Mouse (Mus musculus) ES-E14 (cell line): ENCODE results near the gene Ppm1l. TPM values are rescaled to one million over a fixed set of nuclear protein-coding genes. Genes with fewer than 3 reads are reported as not detected.

Experiments
- DNase-seq: peaks from one replicate; pipeline ENCODE4 v3.0.0-alpha.2; 2013; ENCODE audit warnings: low read depth, low spot score
- H3K27ac ChIP-seq: 2 replicates; pipeline ENCODE4 v1.5.1; 2012; ENCODE audit warnings: low read depth, mild to moderate bottlenecking, low read length, moderate library complexity, mixed read lengths; ENCODE audit not compliant: poor library complexity, insufficient read depth, severe bottlenecking
- H3K36me3 ChIP-seq: 2 replicates; pipeline ENCODE4 v1.6.1; 2012; ENCODE audit warnings: mild to moderate bottlenecking, low read length, moderate library complexity, mixed read lengths; ENCODE audit not compliant: control insufficient read depth, poor library complexity, insufficient read depth, severe bottlenecking
- H3K4me1 ChIP-seq, 2 experiments: fragments of 150-350 bp in 1 of 2; sonication (generic) in 1 of 2; 2 replicates each; pipeline ENCODE4 v1.6.1; 2012; ENCODE audit warnings: low read length in 2 of 2, mild to moderate bottlenecking in 1 of 2, mixed read lengths in 1 of 2; ENCODE audit not compliant: control insufficient read depth in 2 of 2, insufficient read depth in 2 of 2, poor library complexity in 1 of 2
- H3K4me3 ChIP-seq, 2 experiments: fragments of 150-350 bp in 1 of 2; sonication (generic) in 1 of 2; 2 replicates each; pipeline ENCODE4 v1.5.1; 2012; ENCODE audit warnings: low read length in 2 of 2, low read depth in 1 of 2, mild to moderate bottlenecking in 1 of 2, mixed read lengths in 1 of 2; ENCODE audit not compliant: insufficient read depth in 1 of 2, poor library complexity in 1 of 2, severe bottlenecking in 1 of 2
- H3K9ac ChIP-seq: 2 replicates; pipeline ENCODE4 v1.6.1; 2012; ENCODE audit warnings: low read depth, mild to moderate bottlenecking, low read length, mixed read lengths; ENCODE audit not compliant: poor library complexity, insufficient read depth, severe bottlenecking
- H3K9me3 ChIP-seq: fragments of 150-350 bp; sonication (generic); 2 replicates; pipeline ENCODE4 v1.6.1; 2012; ENCODE audit warnings: low read depth, mild to moderate bottlenecking, low read length; ENCODE audit not compliant: control insufficient read depth, insufficient read depth
- CHD2 ChIP-seq: IDR thresholded peaks from 2 replicates; pipeline ENCODE4 v1.6.1; 2014; ENCODE audit warnings: mild to moderate bottlenecking, low read depth, low read length, inconsistent platforms
- HCFC1 ChIP-seq: IDR thresholded peaks from 2 replicates; pipeline ENCODE4 v1.6.1; 2012; ENCODE audit warnings: low read length, inconsistent platforms, borderline replicate concordance; ENCODE audit not compliant: insufficient read depth
- MAFK ChIP-seq: IDR thresholded peaks from 2 replicates; pipeline ENCODE4 v1.6.1; 2014; ENCODE audit warnings: mild to moderate bottlenecking, low read depth, low read length, inconsistent platforms; ENCODE audit not compliant: insufficient read depth
- ZC3H11A ChIP-seq: IDR thresholded peaks from 2 replicates; pipeline ENCODE4 v1.6.1; 2012; ENCODE audit warnings: low read depth, mild to moderate bottlenecking, inconsistent platforms, low read length, borderline replicate concordance
- ZNF384 ChIP-seq: IDR thresholded peaks from 2 replicates; pipeline ENCODE4 v1.6.1; 2012; ENCODE audit warnings: low read depth, low read length, inconsistent platforms
- in situ Hi-C, 2 experiments: fragments of 600-800 bp; cut with MboI; formaldehyde crosslinking; loops; one replicate each; pipeline ENCODE4 v1.15.1; 2025; ENCODE audit warnings: low sequenced_read_pairs in 2 of 2, inconsistent platforms in 1 of 2; ENCODE audit not compliant: unreplicated experiment in 2 of 2
- total RNA-seq: library from RNA; depleted of rRNA; stranded (reverse); fragments of 300-350 nt; gene quantifications from 2 replicates; pipeline ENCODE4 v1.2.3, GENCODE M21; 2012

Gene Ppm1l
- total RNA-seq, 1 experiment: 5.6 TPM

DNA sequence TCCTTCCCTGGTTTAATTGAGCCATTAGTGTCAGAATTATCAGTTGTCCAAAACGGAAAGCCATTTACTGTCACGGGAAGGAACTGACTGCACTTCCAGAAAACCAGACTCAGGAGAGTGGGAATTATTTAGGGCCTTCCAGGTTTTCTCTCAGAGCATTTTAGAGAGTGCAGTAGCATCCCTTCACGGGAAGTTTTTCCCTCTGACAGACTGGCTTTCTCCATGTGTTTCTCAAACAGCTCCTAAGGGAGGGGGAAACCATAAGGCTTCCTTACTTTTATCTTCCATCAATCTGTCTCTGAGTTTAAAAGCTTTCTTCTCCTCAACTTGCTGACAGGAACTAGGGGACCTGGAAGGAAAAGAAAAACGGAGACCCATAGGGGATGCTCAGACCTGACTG is 185.9 kb downstream of the Ppm1l start:
- no peak overlapping the region for H3K9ac ChIP-seq
- no peak for DNase-seq
- no peak for TF ChIP-seq HCFC1
- TF ChIP-seq ZC3H11A: no peak
- no peak for TF ChIP-seq MAFK
- no peak for TF ChIP-seq CHD2
- TF ChIP-seq ZNF384: no peak
- no peaks in the 10 kb centered on the region for H3K9me3 ChIP-seq
- no peaks in the 10 kb centered on the region for H3K4me1 ChIP-seq
- in situ Hi-C loops: no loop called here
- no peaks in the 10 kb centered on the region for H3K36me3 ChIP-seq
- no peak overlapping the region for H3K27ac ChIP-seq
- H3K4me3 ChIP-seq: no peak overlapping the region

GRCm38 (mm10) chr3:69505090-69505489 is 188.4 kb downstream of the Ppm1l start:
- in situ Hi-C loops: no loop called here
- Histone ChIP-seq H3K36me3 (no peaks in the 10 kb centered on the region), H3K4me1 (no peaks in the 10 kb centered on the region), H3K9ac (no peak overlapping the region), H3K27ac (no peak overlapping the region), H3K4me3 (no peak overlapping the region), H3K9me3 (no peaks in the 10 kb centered on the region)
- TF ChIP-seq HCFC1: no peak
- TF ChIP-seq MAFK: no peak
- TF ChIP-seq CHD2: no peak
- no peak for TF ChIP-seq ZNF384
- TF ChIP-seq ZC3H11A: no peak
- no peak for DNase-seq

GRCm38 (mm10) chr3:69506352-69506751 is 189.7 kb downstream of the Ppm1l start:
- no peak for TF ChIP-seq MAFK
- TF ChIP-seq CHD2: no peak
- no peak for TF ChIP-seq ZC3H11A
- no peak for TF ChIP-seq HCFC1
- TF ChIP-seq ZNF384: no peak
- in situ Hi-C loops: no loop called here
- no peak overlapping the region for H3K4me3 ChIP-seq
- no peak overlapping the region for H3K27ac ChIP-seq
- H3K36me3 ChIP-seq: no peaks in the 10 kb centered on the region
- peak; percentile 19 for DNase-seq
- no peaks in the 10 kb centered on the region for H3K9me3 ChIP-seq
- no peak overlapping the region for H3K9ac ChIP-seq
- H3K4me1 ChIP-seq: no peaks in the 10 kb centered on the region

GRCm38 (mm10) chr3:69509411-69509952 is 192.8 kb downstream of the Ppm1l start:
- Histone ChIP-seq H3K4me3 (no peak overlapping the region), H3K36me3 (no peaks in the 10 kb centered on the region), H3K9me3 (no peaks in the 10 kb centered on the region), H3K4me1 (no peaks in the 10 kb centered on the region), H3K27ac (no peak overlapping the region), H3K9ac (no peak overlapping the region)
- DNase-seq: no peak
- no peak for TF ChIP-seq CHD2
- no peak for TF ChIP-seq ZNF384
- in situ Hi-C loops: no loop called here

- in situ Hi-C loops: no loop called here
- no peaks in the 10 kb centered on the region for H3K9me3 ChIP-seq
- no peak overlapping the region; the same call in 1 of the 2 replicates for H3K27ac ChIP-seq
- H3K9ac ChIP-seq: no peak overlapping the region
- DNase-seq: no peak
- H3K36me3 ChIP-seq: no peaks in the 10 kb centered on the region
- no peak overlapping the region for H3K4me3 ChIP-seq
- H3K4me1 ChIP-seq: peaks cover 0 to 6% of the 10 kb centered on the region in 2 experiments; a peak in 1 of 4 replicates
- TF ChIP-seq MAFK (no peak), ZC3H11A (no peak), HCFC1 (no peak), CHD2 (no peak), ZNF384 (no peak)
These were observed 195.2 kb downstream of the Ppm1l start for GRCm38 (mm10) chr3:69511881-69512280.
